Mouse (Mus musculus) G1E (cell line): ENCODE data around the gene Gm21962.

Source experiments
- CTCF ChIP-seq: IDR thresholded peaks from 2 replicates; pipeline ENCODE4 v1.5.1; 2012; ENCODE audit warnings: low read depth, low read length, inconsistent platforms, mixed read lengths
- GATA1 ChIP-seq: IDR thresholded peaks from 2 replicates; pipeline ENCODE4 v1.6.1; 2012; ENCODE audit warnings: borderline replicate concordance, low read length, inconsistent platforms, mixed read lengths

DNA sequence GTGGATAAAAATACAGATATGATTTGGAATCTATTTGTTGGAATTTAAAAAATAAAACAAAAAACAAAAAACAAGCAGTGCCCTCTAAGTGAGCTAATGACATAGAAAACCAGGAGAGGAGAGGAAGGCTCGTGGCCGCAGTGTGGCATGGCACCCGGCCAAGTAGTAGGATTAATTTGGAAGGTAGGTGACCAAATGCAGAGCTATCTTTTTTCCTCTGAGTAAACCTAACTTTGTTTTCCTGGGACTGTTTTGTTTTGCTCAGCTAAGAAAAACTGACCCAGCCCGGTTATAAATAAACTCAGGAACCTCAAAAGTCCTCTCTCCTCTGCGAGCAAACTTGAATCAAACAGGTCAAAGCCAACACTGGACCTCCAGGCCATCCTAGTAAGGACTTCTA, 46.3 kb upstream of the Gm21962 start:
- TF ChIP-seq CTCF (no peak), GATA1 (no peak)
